ENCODE assay signal across 22 mouse cellular contexts in the genomic region with DNA sequence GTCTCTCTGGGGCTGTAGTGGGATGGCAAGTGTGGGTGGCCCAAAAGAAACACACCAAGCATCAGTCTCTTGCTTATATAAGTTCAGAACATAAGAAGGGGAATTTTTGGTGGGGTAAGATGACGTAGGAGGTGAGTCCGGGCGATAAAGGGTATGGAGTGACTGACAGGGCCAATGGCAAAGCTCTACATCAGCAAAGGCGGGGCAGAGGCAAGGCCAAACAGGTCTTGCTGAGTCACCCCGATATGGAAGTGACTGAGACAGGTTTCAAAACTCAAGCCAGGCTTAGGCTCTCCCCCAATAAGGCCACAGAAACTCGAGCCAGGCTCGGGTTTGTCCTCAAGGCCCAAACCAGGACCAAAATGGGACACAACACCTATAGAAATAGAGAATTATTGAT.
A peak's percentile ranks its signal among the peaks of the same experiment; 100 is the strongest.
DNase-seq lines count a peak whose midpoint lies in the region; ATAC-seq and TF ChIP-seq lines count a peak whose summit lies in the region.
"Had no signal": no experiment of that assay in that cellular context is flagged by ENCODE, and none has a peak within 500 bp of the region (broad histone marks: within the 10 kb centered on the region; RNA-seq: fewer than 3 reads in every experiment).

No protein-coding gene starts in this region.

- WGBS in limb, embryonic 10.5 days = 88% methylated on average over 7 of the region's 7 CpGs

- no peak overlapping the region for H3K4me2 ChIP-seq in CH12.LX (ENCODE audit: insufficient read depth, low read depth, poor library complexity, severe bottlenecking)
- H3K4me2 ChIP-seq: embryonic facial prominence, embryonic 12.5 days; forebrain, embryonic 15.5 days; heart, embryonic 13.5 days had no signal

- TF ChIP-seq EP300 in CH12.LX (IDR thresholded peaks at IDR 0.05; ENCODE audit: low read length) = no peak

- TF ChIP-seq RAD21 in CH12.LX (IDR thresholded peaks at IDR 0.05; ENCODE audit: low read depth, low read length) = no peak

- no peaks in the 10 kb centered on the region for H3K36me3 ChIP-seq in CH12.LX (replicated peaks in 1 of 2; ENCODE audit: control insufficient read depth in 1 of 2, insufficient read depth in 1 of 2, low read length in 1 of 2)
- H3K36me3 ChIP-seq in limb, embryonic 10.5 days = no peaks in the 10 kb centered on the region
- H3K36me3 ChIP-seq: embryonic facial prominence, embryonic 12.5 days; forebrain, embryonic 15.5 days; heart, embryonic 13.5 days had no signal

- intact Hi-C loops in gastrocnemius, adult 2 months (cut with DNase I) = no loop called here

- no peaks in the 10 kb centered on the region for H3K9me3 ChIP-seq in CH12.LX (replicated peaks; ENCODE audit: low read length)
- H3K9me3 ChIP-seq in limb, embryonic 10.5 days (replicated peaks) = no peaks in the 10 kb centered on the region
- H3K9me3 ChIP-seq: embryonic facial prominence, embryonic 12.5 days; forebrain, embryonic 15.5 days; heart, embryonic 13.5 days had no signal

- H3K4me1 ChIP-seq in CH12.LX (ENCODE audit: control insufficient read depth in 1 of 2, insufficient read depth in 2 of 2) = peaks cover 6 to 30% of the 10 kb centered on the region in 2 experiments
- no peaks in the 10 kb centered on the region for H3K4me1 ChIP-seq in limb, embryonic 10.5 days
- H3K4me1 ChIP-seq: forebrain, embryonic 15.5 days; heart, embryonic 13.5 days had no signal

- no peak overlapping the region for H3K9ac ChIP-seq in CH12.LX (ENCODE audit: insufficient read depth, low read depth)
- H3K9ac ChIP-seq: embryonic facial prominence, embryonic 12.5 days; forebrain, embryonic 15.5 days; heart, embryonic 13.5 days had no signal

- in situ Hi-C loops in CH12.LX (cut with MboI; ENCODE audit: low pct_ligation_motif_present, low pct_unique_long_range_greater_than_20kb, low sequenced_read_pairs) = no loop called here

- peak; percentile 19 for ATAC-seq in granulocyte monocyte progenitor cell, adult 5-6 weeks (replicated peaks; ENCODE audit: poor library complexity, severe bottlenecking)
- ATAC-seq: forebrain, embryonic 15.5 days; hindbrain, embryonic 16.5 days; inflammation-experienced regulatory T-cells, adult 6 months; Patski had no signal

- no peaks in the 10 kb centered on the region for H3K79me2 ChIP-seq in CH12.LX (replicated peaks; ENCODE audit: control insufficient read depth, extremely low read depth, insufficient read depth, poor library complexity, severe bottlenecking)

- no peak overlapping the region for H3K4me3 ChIP-seq in CH12.LX (replicated peaks in 1 of 3; ENCODE audit: low read depth in 2 of 3, low read length in 2 of 3, poor library complexity in 1 of 3)
- H3K4me3 ChIP-seq in gastrocnemius, adult 2 months = no peak overlapping the region
- no peak overlapping the region for H3K4me3 ChIP-seq in limb, embryonic 10.5 days
- H3K4me3 ChIP-seq: embryonic facial prominence, embryonic 12.5 days; forebrain, embryonic 15.5 days; heart, embryonic 13.5 days had no signal

- no peaks in the 10 kb centered on the region for H3K27me3 ChIP-seq in CH12.LX (replicated peaks)
- no peaks in the 10 kb centered on the region for H3K27me3 ChIP-seq in limb, embryonic 10.5 days (ENCODE audit: low read depth, poor library complexity, severe bottlenecking)
- H3K27me3 ChIP-seq: embryonic facial prominence, embryonic 12.5 days; forebrain, embryonic 15.5 days; heart, embryonic 13.5 days had no signal

- no peak for TF ChIP-seq CTCF in CH12.LX (conservative IDR thresholded peaks at IDR 0.05 in 1 of 2, IDR thresholded peaks at IDR 0.05 in 1 of 2; ENCODE audit: low read depth in 2 of 2, low read length in 2 of 2)
- no peak for TF ChIP-seq CTCF in gastrocnemius, adult 2 months (IDR thresholded peaks at IDR 0.05)

- no peak overlapping the region for H3K27ac ChIP-seq in CH12.LX (ENCODE audit: insufficient read depth, low read depth)
- H3K27ac ChIP-seq in gastrocnemius, adult 2 months = no peak overlapping the region
- no peak overlapping the region for H3K27ac ChIP-seq in limb, embryonic 10.5 days
- H3K27ac ChIP-seq: embryonic facial prominence, embryonic 12.5 days; forebrain, embryonic 15.5 days; heart, embryonic 13.5 days had no signal

- TF ChIP-seq POLR2A in CH12.LX (IDR thresholded peaks at IDR 0.05; ENCODE audit: low read depth, low read length) = peak; percentile 40; the same call in 1 of the 2 replicates

- DNase-seq in CH12.LX (ENCODE audit: extremely low read depth) = peak; percentile 77
- peak; percentile 60 for DNase-seq in R1 (ENCODE audit: low read depth, low spot score)
- DNase-seq in retina, postnatal 1 day = no peak
- no peak for DNase-seq in gastrocnemius, adult 2 months
- DNase-seq in layer of hippocampus, postnatal 10 days (ENCODE audit: low spot score in 2 of 2) = no peak
- no peak for DNase-seq in limb, embryonic 10.5 days (ENCODE audit: low spot score)
- DNase-seq: adrenal gland, adult 2 months; adrenal gland, postnatal 25 days; cerebellum, adult 11 months; cerebellum, adult 8-10 months; cerebellum, postnatal 14 days; gastrocnemius, postnatal 25 days; heart, adult 11 months; heart, postnatal 36 days; kidney, adult 11 months had no signal

- dilution Hi-C loops in CH12.LX (cut with MboI; ENCODE audit: extremely low pct_ligation_motif_present, extremely low pct_unique_long_range_greater_than_20kb, low sequenced_read_pairs) = no loop called here

TF ChIP-seq in CH12.LX, 34 proteins besides CTCF, POLR2A, EP300 and RAD21:
- TF ChIP-seq POLR2AphosphoS2 (IDR thresholded peaks at IDR 0.05; ENCODE audit: low read depth, low read length) (no peak), ZMIZ1 (IDR thresholded peaks at IDR 0.05; ENCODE audit: low read depth, low read length) (no peak), ZC3H11A (IDR thresholded peaks at IDR 0.05; ENCODE audit: low read depth, low read length) (no peak), MAX (IDR thresholded peaks at IDR 0.05; ENCODE audit: low read length) (no peak), ELF1 (IDR thresholded peaks at IDR 0.05; ENCODE audit: low read depth, low read length) (no peak), SIN3A (IDR thresholded peaks at IDR 0.05; ENCODE audit: low read length) (no peak), TBP (conservative IDR thresholded peaks at IDR 0.05; ENCODE audit: low read depth, low read length) (peak; percentile 59; the same call in 1 of the 2 replicates), BHLHE40 (IDR thresholded peaks at IDR 0.05; ENCODE audit: low read depth, low read length) (no peak), JUND (conservative IDR thresholded peaks at IDR 0.05; ENCODE audit: low read depth, low read length) (no peak), SMC3 (IDR thresholded peaks at IDR 0.05; ENCODE audit: low read depth, low read length) (no peak), E2F4 (IDR thresholded peaks at IDR 0.05; ENCODE audit: insufficient replicate concordance, low read depth, low read length) (no peak), TCF12 (IDR thresholded peaks at IDR 0.05; ENCODE audit: low read depth, low read length) (no peak), MAFK (IDR thresholded peaks at IDR 0.05; ENCODE audit: insufficient replicate concordance, low read length) (peak; percentile 94), NRF1 (IDR thresholded peaks at IDR 0.05; ENCODE audit: low read depth, low read length) (no peak), NELFE (IDR thresholded peaks at IDR 0.05; ENCODE audit: low read depth, low read length) (no peak)

Comparison
In these comparisons a context has a peak if more than half of its experiments do, and no peak if none do; other contexts are left out.
1. DNase-seq: peak in CH12.LX (single experiment) and R1 (single experiment); none in retina, postnatal 1 day (single experiment), gastrocnemius, adult 2 months (single experiment), layer of hippocampus, postnatal 10 days (0 of 2) and limb, embryonic 10.5 days (single experiment).